Mouse (Mus musculus) olfactory bulb, adult 2 months (tissue): Measurements from ENCODE around the gene Npr2.

Experiments used
- CTCF ChIP-seq: fragments of 200-500 bp; IDR thresholded peaks from 2 replicates; pipeline ENCODE4 v1.5.1; 2012; ENCODE audit warnings: low read depth, mild to moderate bottlenecking, low read length, moderate library complexity; ENCODE audit not compliant: insufficient read depth
- POLR2A ChIP-seq: fragments of 200-500 bp; IDR thresholded peaks from 2 replicates; pipeline ENCODE4 v1.6.1; 2012; ENCODE audit warnings: mild to moderate bottlenecking, low read depth, low read length, moderate library complexity; ENCODE audit not compliant: insufficient read depth

- no peak for TF ChIP-seq CTCF
- TF ChIP-seq POLR2A: no peak
Observed at GRCm38 (mm10) chr4:43583421-43583820, 48.3 kb upstream of the Npr2 start.
